Mouse (Mus musculus): ENCODE data around the gene Pex7. TPM values are rescaled to one million over a fixed set of nuclear protein-coding genes. Genes with fewer than 3 reads are reported as not detected.
A peak's percentile ranks its signal among the peaks of the same experiment; 100 is the strongest.
"Not testable (repeated sequence)": the region's sequence is repeated elsewhere in the genome, so short reads cannot be mapped to it uniquely, and the experiment has no call there.

The Pex7 gene
- total and polyA plus RNA-seq, 3 experiments: 15.8 to 22.1 TPM; not detected in 1

DNA sequence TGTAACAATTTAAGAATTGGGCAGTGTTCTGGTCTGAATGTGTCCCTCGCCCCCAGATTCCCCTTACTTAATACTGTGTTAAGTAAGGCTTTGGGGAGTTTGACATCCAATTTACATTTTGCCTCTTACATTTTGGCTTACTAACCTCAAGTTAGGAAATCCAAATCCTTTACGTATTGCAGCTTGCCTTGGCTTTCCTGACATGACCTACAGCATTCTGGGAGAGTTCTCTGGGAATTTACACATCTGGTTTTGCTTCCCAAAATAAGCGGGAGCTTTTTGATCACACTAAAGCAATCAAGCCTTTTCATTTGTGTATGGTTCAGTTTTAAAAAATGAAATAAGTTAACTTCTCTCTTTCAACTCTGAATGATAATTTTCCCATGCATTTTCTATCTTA, 25.5 kb upstream of the Pex7 start:
- no peak overlapping the region for H3K27ac ChIP-seq (ENCODE audit: control insufficient read depth, low read depth, low read length)
- DNase-seq (ENCODE audit: low read depth, low spot score): peak; percentile 25
- no peaks in the 10 kb centered on the region for H3K79me2 ChIP-seq (ENCODE audit: control insufficient read depth, insufficient read depth, low read length, poor library complexity)
- H3K9ac ChIP-seq (ENCODE audit: control insufficient read depth, low read depth, low read length, poor library complexity, severe bottlenecking): no peak overlapping the region
- no peaks in the 10 kb centered on the region for H3K4me1 ChIP-seq (ENCODE audit: control insufficient read depth in 1 of 2, insufficient read depth in 2 of 2, low read length in 2 of 2)
- H3K4me3 ChIP-seq (ENCODE audit: control insufficient read depth in 1 of 2, insufficient read depth in 1 of 2, low read depth in 2 of 2, low read length in 2 of 2): no peak overlapping the region
- H3K9me3 ChIP-seq (replicated peaks; ENCODE audit: insufficient read depth, low read length): no peaks in the 10 kb centered on the region
- peaks cover 19 to 24% of the 10 kb centered on the region in 2 experiments for H3K27me3 ChIP-seq (ENCODE audit: control insufficient read depth in 1 of 2, insufficient read depth in 2 of 2, low read length in 2 of 2)
- H3K36me3 ChIP-seq (ENCODE audit: control insufficient read depth in 1 of 2, insufficient read depth in 2 of 2, low read length in 2 of 2): no peaks in the 10 kb centered on the region
- no peak for TF ChIP-seq ELF1 (IDR thresholded peaks at IDR 0.05; ENCODE audit: low read depth, low read length)
- TF ChIP-seq UBTF (IDR thresholded peaks at IDR 0.05; ENCODE audit: borderline replicate concordance, insufficient read depth, low read depth, low read length): no peak
- no peak for TF ChIP-seq NRF1 (IDR thresholded peaks at IDR 0.05; ENCODE audit: insufficient read depth, low read depth, low read length, poor library complexity, severe bottlenecking)
- TF ChIP-seq MXI1 (IDR thresholded peaks at IDR 0.05; ENCODE audit: low read depth, low read length): no peak
- TF ChIP-seq CHD1 (IDR thresholded peaks at IDR 0.05; ENCODE audit: low read depth, low read length): no peak
- TF ChIP-seq ZNF384 (IDR thresholded peaks at IDR 0.05; ENCODE audit: low read depth, low read length): no peak
- TF ChIP-seq EP300 (IDR thresholded peaks at IDR 0.05; ENCODE audit: low read depth in 1 of 2, low read length in 2 of 2): no peak
- no peak for TF ChIP-seq ZC3H11A (IDR thresholded peaks at IDR 0.05; ENCODE audit: low read depth, low read length)
- no peak for TF ChIP-seq POLR2A (IDR thresholded peaks at IDR 0.05; ENCODE audit: control insufficient read depth in 1 of 2, insufficient read depth in 1 of 2, low read depth in 1 of 2, low read length in 2 of 2, poor library complexity in 1 of 2)

DNA sequence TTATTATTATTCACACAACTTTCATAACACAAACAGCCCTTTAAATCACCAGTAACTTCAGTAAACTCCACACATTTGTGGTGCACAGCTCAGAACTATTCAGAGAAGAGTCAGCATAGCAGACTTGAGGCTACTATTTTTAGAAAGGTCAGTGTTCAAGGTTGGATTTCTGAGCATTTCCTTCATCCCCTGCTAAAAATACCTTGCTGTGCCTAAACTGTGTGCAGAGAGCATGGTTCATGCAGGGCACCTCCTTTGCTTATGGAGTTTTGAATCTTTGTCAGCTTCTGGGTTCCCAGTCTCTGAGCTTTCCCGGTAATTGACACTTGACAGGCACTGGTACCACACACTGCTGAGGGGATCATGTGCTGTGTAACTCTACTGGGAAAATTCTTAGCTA, 20.7 kb upstream of the Pex7 start:
- no peaks in the 10 kb centered on the region for H3K79me2 ChIP-seq (ENCODE audit: control insufficient read depth, insufficient read depth, low read length, poor library complexity)
- H3K4me1 ChIP-seq (ENCODE audit: control insufficient read depth in 1 of 2, insufficient read depth in 2 of 2, low read length in 2 of 2): no peaks in the 10 kb centered on the region
- no peak overlapping the region for H3K9ac ChIP-seq (ENCODE audit: control insufficient read depth, low read depth, low read length, poor library complexity, severe bottlenecking)
- H3K27me3 ChIP-seq (ENCODE audit: control insufficient read depth in 1 of 2, insufficient read depth in 2 of 2, low read length in 2 of 2): peaks cover 4 to 18% of the 10 kb centered on the region in 2 experiments; a peak in 3 of 4 replicates
- H3K4me3 ChIP-seq (ENCODE audit: control insufficient read depth in 1 of 2, insufficient read depth in 1 of 2, low read depth in 2 of 2, low read length in 2 of 2): no peak overlapping the region
- DNase-seq (ENCODE audit: low read depth, low spot score): no peak
- H3K36me3 ChIP-seq (ENCODE audit: control insufficient read depth in 1 of 2, insufficient read depth in 2 of 2, low read length in 2 of 2): no peaks in the 10 kb centered on the region
- no peak overlapping the region for H3K27ac ChIP-seq (ENCODE audit: control insufficient read depth, low read depth, low read length)
- TF ChIP-seq GATA1 (IDR thresholded peaks at IDR 0.05; ENCODE audit: low read depth, low read length): no peak
- TF ChIP-seq ZMIZ1 (IDR thresholded peaks at IDR 0.05; ENCODE audit: low read depth, low read length): no peak
- no peak for TF ChIP-seq KAT2A (conservative IDR thresholded peaks at IDR 0.05; ENCODE audit: low read depth, low read length)
- TF ChIP-seq POLR2AphosphoS2 (IDR thresholded peaks at IDR 0.05; ENCODE audit: low read length): no peak
- TF ChIP-seq ZNF384 (IDR thresholded peaks at IDR 0.05; ENCODE audit: low read depth, low read length): no peak
- TF ChIP-seq MYB (IDR thresholded peaks at IDR 0.05; ENCODE audit: low read depth, low read length): no peak
- TF ChIP-seq SMC3 (IDR thresholded peaks at IDR 0.05; ENCODE audit: low read depth, low read length): no peak
- no peak for TF ChIP-seq E2F4 (IDR thresholded peaks at IDR 0.05; ENCODE audit: borderline replicate concordance, low read depth, low read length)
- no peak for TF ChIP-seq MYC (IDR thresholded peaks at IDR 0.05; ENCODE audit: low read depth, low read length)
- no peak for TF ChIP-seq GABPA (IDR thresholded peaks at IDR 0.05; ENCODE audit: low read depth, low read length)
- no peak for TF ChIP-seq BHLHE40 (IDR thresholded peaks at IDR 0.05; ENCODE audit: borderline replicate concordance, low read depth, low read length)
- TF ChIP-seq MAFK (IDR thresholded peaks at IDR 0.05; ENCODE audit: borderline replicate concordance, low read depth, low read length): no peak
- TF ChIP-seq USF2 (IDR thresholded peaks at IDR 0.05; ENCODE audit: borderline replicate concordance in 1 of 2, insufficient read depth in 1 of 2, low read depth in 1 of 2, low read length in 2 of 2): no peak
- no peak for TF ChIP-seq ZKSCAN1 (IDR thresholded peaks at IDR 0.05; ENCODE audit: low read depth, low read length)
- no peaks in the 10 kb centered on the region for H3K9me3 ChIP-seq (replicated peaks; ENCODE audit: insufficient read depth, low read length)

DNA sequence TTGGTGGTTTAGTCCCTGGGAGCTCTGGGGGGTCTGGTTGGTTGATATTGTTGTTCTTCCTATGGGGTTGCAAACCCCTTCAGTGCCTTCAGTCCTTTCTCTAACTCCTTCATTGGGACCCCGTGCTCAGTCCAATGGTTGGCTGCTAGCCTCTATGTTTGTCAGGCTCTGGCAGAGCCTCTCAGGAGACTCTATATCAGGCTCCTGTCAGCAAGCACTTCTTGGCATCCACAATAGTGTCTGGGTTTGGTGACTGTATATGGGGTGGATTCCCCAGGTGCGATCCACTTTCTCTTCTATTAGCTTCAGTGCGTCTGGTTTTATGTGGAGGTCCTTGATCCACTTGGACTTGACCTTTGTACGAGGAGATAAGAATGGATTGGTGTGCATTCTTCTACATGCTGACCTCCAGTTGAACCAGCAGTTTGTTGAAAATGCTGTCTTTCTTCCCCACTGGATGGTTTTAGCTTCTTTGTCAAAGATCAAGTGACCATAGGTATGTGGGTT, 19.0 kb upstream of the Pex7 start:
- not testable (repeated sequence) for H3K4me3 ChIP-seq (ENCODE audit: control insufficient read depth in 1 of 2, insufficient read depth in 1 of 2, low read depth in 2 of 2, low read length in 2 of 2); H3K36me3 ChIP-seq (ENCODE audit: control insufficient read depth in 1 of 2, insufficient read depth in 2 of 2, low read length in 2 of 2); H3K27me3 ChIP-seq (ENCODE audit: control insufficient read depth in 1 of 2, insufficient read depth in 2 of 2, low read length in 2 of 2); H3K79me2 ChIP-seq (ENCODE audit: control insufficient read depth, insufficient read depth, low read length, poor library complexity); H3K9me3 ChIP-seq (replicated peaks; ENCODE audit: insufficient read depth, low read length); H3K4me1 ChIP-seq (ENCODE audit: control insufficient read depth in 1 of 2, insufficient read depth in 2 of 2, low read length in 2 of 2); H3K27ac ChIP-seq (ENCODE audit: control insufficient read depth, low read depth, low read length); DNase-seq (ENCODE audit: low read depth, low spot score); H3K9ac ChIP-seq (ENCODE audit: control insufficient read depth, low read depth, low read length, poor library complexity, severe bottlenecking)
